8 mouse cellular contexts compared by ENCODE assay signal in the genomic region with DNA sequence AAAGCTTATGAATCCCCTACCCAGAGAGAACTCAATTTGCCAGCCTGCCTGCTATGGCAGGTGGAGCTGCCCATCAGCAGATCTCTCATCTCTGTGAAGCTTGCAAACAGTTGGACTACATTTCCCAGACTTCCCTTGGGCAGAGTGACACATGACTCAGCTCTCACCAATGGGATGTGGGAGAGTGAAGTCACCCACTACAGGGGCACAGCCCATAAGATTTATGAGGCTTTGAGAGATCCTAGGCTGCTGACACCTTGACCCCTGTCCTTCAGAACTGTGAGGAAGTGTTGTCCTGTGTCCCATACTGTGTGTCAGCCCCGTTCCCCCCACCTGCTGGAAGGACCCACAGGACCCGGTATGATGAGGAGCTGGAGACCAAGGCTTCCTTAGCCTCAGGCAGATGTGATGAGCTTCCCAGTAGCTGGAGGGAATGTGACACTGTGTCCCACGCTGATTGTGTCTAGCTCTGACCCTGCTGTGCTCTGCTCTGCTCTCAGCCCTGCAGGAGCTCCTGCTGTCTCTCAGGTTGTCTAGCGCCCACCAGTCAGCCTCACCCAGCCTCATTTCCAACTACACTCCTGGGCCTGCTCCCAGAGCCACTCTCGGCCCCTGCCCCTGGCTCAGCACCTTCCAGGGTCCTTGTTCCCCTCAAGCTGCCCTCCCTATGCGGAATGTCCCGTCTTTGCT. TPM values are rescaled to one million over a fixed set of nuclear protein-coding genes. Genes with fewer than 3 reads are reported as not detected.
DNase-seq lines count a peak whose midpoint lies in the region.

No protein-coding gene starts in this region.

- DNase-seq in Muller cell, postnatal 12 days (ENCODE audit: inconsistent ontology term) = peak; percentile 45
- peak; percentile 82 for DNase-seq in cerebellum, adult 9-10 months
- peak; percentile 61 to 63 for DNase-seq in frontal cortex, postnatal 14 days (ENCODE audit: low spot score in 2 of 2)
- DNase-seq in hindlimb bud, embryonic 11.5 days (ENCODE audit: extremely low spot score, low read depth, low spot score) = peak; percentile 16
- DNase-seq in left cerebral cortex, adult 18-20 months (ENCODE audit: low spot score in 2 of 2) = peak; percentile 63 to 73
- peak; percentile 43 to 58 for DNase-seq in lung, postnatal 4 days
- peak; percentile 70 for DNase-seq in right cerebral cortex, postnatal 25 days
- no peak for DNase-seq in spleen, postnatal 14 days (ENCODE audit: low spot score in 2 of 2)

RNA-seq across cellular contexts. Expression of gene Cstad, which starts 40.8 kb away (rescaled TPM):
- 1 to 10 TPM; 3.1 to 4.0 TPM for total RNA-seq in left cerebral cortex, adult 18-20 months (2021)

Comparison
In these comparisons a context has a peak if more than half of its experiments do, and no peak if none do; other contexts are left out.
1. DNase-seq: peak in Muller cell, postnatal 12 days (single experiment), cerebellum, adult 9-10 months (single experiment), frontal cortex, postnatal 14 days (2 of 2), hindlimb bud, embryonic 11.5 days (single experiment), left cerebral cortex, adult 18-20 months (2 of 2), lung, postnatal 4 days (2 of 2) and right cerebral cortex, postnatal 25 days (single experiment); none in spleen, postnatal 14 days (0 of 2).